Mouse (Mus musculus) heart, postnatal 14 days (tissue): ENCODE measurements around the gene Yif1b. TPM values are rescaled to one million over a fixed set of nuclear protein-coding genes. Genes with fewer than 3 reads are reported as not detected.
"Not testable (repeated sequence)": the region's sequence is repeated elsewhere in the genome, so short reads cannot be mapped to it uniquely, and the experiment has no call there.

Experiments
- DNase-seq, 2 experiments: peaks; one replicate each; pipeline ENCODE4 v3.0.0; 2021 to 2022
- intact Hi-C: fragments of 180-260 bp; cut with DNase I; formaldehyde crosslinking; loops from one replicate; pipeline ENCODE4 v1.15.1; 2025
- long read RNA-seq, 2 experiments: library from polyadenylated mRNA; stranded (forward); transcript quantifications; one replicate each; pipeline ENCODE4 v2.0.0; 2021
- total RNA-seq, 2 experiments: library from RNA; stranded (reverse); gene quantifications; 2 replicates each; pipeline ENCODE4 v1.2.3; 2021

Yif1b gene
- 10 to 100 TPM; 62.0 to 68.3 TPM for total RNA-seq
- long read RNA-seq, experiment 1, transcript Yif1b-201 (8 exons, 1,111 nt), result minor isoform, 24 of 177 reads
- long read RNA-seq, experiment 1, transcript Yif1b-203 (8 exons, 1,126 nt), result major isoform, 53 of 177 reads
- long read RNA-seq, experiment 1, partial matches to known transcripts, result 6 of 177 reads
- long read RNA-seq, experiment 1, other reads (novel, unspliced or antisense), result 93 of 177 reads
- long read RNA-seq, experiment 2, transcript Yif1b-203 (8 exons, 1,126 nt), result major isoform, 44 of 144 reads
- long read RNA-seq, experiment 2, transcript Yif1b-201 (8 exons, 1,111 nt), result minor isoform, 14 of 144 reads
- long read RNA-seq, experiment 2, partial matches to known transcripts, result 0 of 144 reads
- long read RNA-seq, experiment 2, other reads (novel, unspliced or antisense), result 85 of 144 reads

GRCm38 (mm10) chr7:29238019-29238967 lies at the start of gene Yif1b:
TSS of gene Yif1b (plus strand) at chr7:29238329.
- intact Hi-C loops, result loop anchor here (2.0 kb wide), 1 partner anchor 57 kb away; the partner anchor contains the start of gene Psmd8

GRCm38 (mm10) chr7:29194230-29194629 lies 43.9 kb upstream of the Yif1b start:
- DNase-seq, intact Hi-C loops: not testable (repeated sequence)

More at GRCm38 (mm10) chr7:29238019-29238967, at the start of gene Yif1b:
- DNase-seq, result peak; percentile 95 to 97

GRCm38 (mm10) chr7:29202577-29202976 lies 35.6 kb upstream of the Yif1b start:
- intact Hi-C loops, result no loop called here
- no peak for DNase-seq

GRCm38 (mm10) chr7:29211013-29211412 lies 27.1 kb upstream of the Yif1b start:
- DNase-seq, result peak; percentile 30 to 45
- intact Hi-C loops, result not testable (repeated sequence)

- DNase-seq, result peak; percentile 80 to 84
- intact Hi-C loops, result no loop called here
Measured at GRCm38 (mm10) chr7:29211415-29212198, 26.5 kb upstream of the Yif1b start.

GRCm38 (mm10) chr7:29212199-29212765 lies 25.8 kb upstream of the Yif1b start:
- intact Hi-C loops, result no loop called here
- no peak for DNase-seq

- DNase-seq, intact Hi-C loops: not testable (repeated sequence)
Measured at GRCm38 (mm10) chr7:29212775-29213560, 25.2 kb upstream of the Yif1b start.

- no peak for DNase-seq
- intact Hi-C loops, result no loop called here
Measured at GRCm38 (mm10) chr7:29213675-29214082, 24.4 kb upstream of the Yif1b start, which contains the start of gene Catsperg1. TSS of gene Catsperg1 (minus strand) at chr7:29214035.

- DNase-seq, result no peak
- intact Hi-C loops, result no loop called here
Measured at GRCm38 (mm10) chr7:29214236-29214635, 23.9 kb upstream of the Yif1b start.

GRCm38 (mm10) chr7:29214846-29215245 lies 23.3 kb upstream of the Yif1b start:
- intact Hi-C loops, result no loop called here

GRCm38 (mm10) chr7:29224756-29225394 lies 13.3 kb upstream of the Yif1b start:
- DNase-seq, result no peak
- intact Hi-C loops, result no loop called here

More at GRCm38 (mm10) chr7:29214846-29215245, 23.3 kb upstream of the Yif1b start:
- no peak for DNase-seq

- intact Hi-C loops, result no loop called here
- no peak for DNase-seq
Measured at GRCm38 (mm10) chr7:29225520-29225919, 12.6 kb upstream of the Yif1b start.

- no peak for DNase-seq
- intact Hi-C loops, result no loop called here
Measured at GRCm38 (mm10) chr7:29228202-29228601, 9.9 kb upstream of the Yif1b start.

GRCm38 (mm10) chr7:29230560-29230959 lies 7.6 kb upstream of the Yif1b start:
- DNase-seq, result no peak
- intact Hi-C loops, result no loop called here

- DNase-seq, result no peak
- intact Hi-C loops, result no loop called here
Measured at GRCm38 (mm10) chr7:29231517-29231916, 6.6 kb upstream of the Yif1b start.

- intact Hi-C loops, result no loop called here
- DNase-seq, result peak; percentile 68 to 74
Measured at GRCm38 (mm10) chr7:29232247-29233013, 5.7 kb upstream of the Yif1b start, which contains the start of gene Kcnk6. TSS of gene Kcnk6 (minus strand) at chr7:29232515.

GRCm38 (mm10) chr7:29233745-29234144 lies 4.4 kb upstream of the Yif1b start:
- intact Hi-C loops, result no loop called here
- DNase-seq, result peak in 1 of 2 experiments; percentile 49

GRCm38 (mm10) chr7:29234661-29235060 lies 3.5 kb upstream of the Yif1b start:
- DNase-seq, result no peak
- intact Hi-C loops, result no loop called here
